In genomic region chr7:75847489-75847888, GRCm38 (mm10) we compare ENCODE assay signal across 9 mouse cellular contexts. TPM values are rescaled to one million over a fixed set of nuclear protein-coding genes. Genes with fewer than 3 reads are reported as not detected.
A peak's percentile ranks its signal among the peaks of the same experiment; 100 is the strongest.
DNase-seq lines count a peak whose midpoint lies in the region; ATAC-seq and TF ChIP-seq lines count a peak whose summit lies in the region.
"Had no signal": no experiment of that assay in that cellular context is flagged by ENCODE, and none has a peak within 500 bp of the region (broad histone marks: within the 10 kb centered on the region; RNA-seq: fewer than 3 reads in every experiment).

No protein-coding gene starts in this region.

- no peak for DNase-seq in heart, postnatal 4 days
- no peak for DNase-seq in spleen, postnatal 36 days (ENCODE audit: low spot score in 2 of 2)
- no peak for DNase-seq in urinary bladder, postnatal 25 days (ENCODE audit: low spot score)
- DNase-seq in thymus, adult 2 months: no peak

- peak overlapping the region; percentile 47; the same call in 1 of the 2 replicates for H3K27ac ChIP-seq in heart, embryonic 16.5 days (ENCODE audit: low read length)
- no peak overlapping the region for H3K27ac ChIP-seq in brown adipose tissue, adult 24 weeks (replicated peaks; ENCODE audit: low read depth, low read length)
- H3K27ac ChIP-seq in hindbrain, embryonic 15.5 days (replicated peaks): peak overlapping the region; percentile 63
- H3K27ac ChIP-seq in midbrain, embryonic 15.5 days: peak overlapping the region; percentile 52; the same call in 1 of the 2 replicates
- no peak overlapping the region for H3K27ac ChIP-seq in thymus, adult 2 months (ENCODE audit: control insufficient read depth, insufficient read depth, low read length)

- peak overlapping the region; percentile 69 for H3K9ac ChIP-seq in heart, embryonic 16.5 days (ENCODE audit: low read length)
- H3K9ac ChIP-seq in hindbrain, embryonic 15.5 days: peak overlapping the region; percentile 37; the same call in 1 of the 2 replicates
- peak overlapping the region; percentile 68 for H3K9ac ChIP-seq in midbrain, embryonic 15.5 days

- H3K4me1 ChIP-seq in heart, embryonic 16.5 days (ENCODE audit: control insufficient read depth, insufficient read depth, low read length): peaks cover 15% of the 10 kb centered on the region
- H3K4me1 ChIP-seq in brown adipose tissue, adult 24 weeks (ENCODE audit: control insufficient read depth, insufficient read depth, insufficient read length, low read length): peaks cover 12% of the 10 kb centered on the region
- peaks cover 38% of the 10 kb centered on the region for H3K4me1 ChIP-seq in hindbrain, embryonic 15.5 days (replicated peaks)
- peaks cover 34% of the 10 kb centered on the region for H3K4me1 ChIP-seq in midbrain, embryonic 15.5 days
- peaks cover 20% of the 10 kb centered on the region for H3K4me1 ChIP-seq in thymus, adult 2 months (replicated peaks; ENCODE audit: control insufficient read depth, insufficient read depth, low read length)

- H3K27me3 ChIP-seq in heart, embryonic 16.5 days (ENCODE audit: control insufficient read depth, insufficient read depth, low read length): no peaks in the 10 kb centered on the region
- H3K27me3 ChIP-seq in hindbrain, embryonic 15.5 days: no peaks in the 10 kb centered on the region
- no peaks in the 10 kb centered on the region for H3K27me3 ChIP-seq in midbrain, embryonic 15.5 days (replicated peaks)
- no peaks in the 10 kb centered on the region for H3K27me3 ChIP-seq in thymus, adult 2 months (ENCODE audit: control insufficient read depth, insufficient read depth, low read length)
- H3K27me3 ChIP-seq: Patski had no signal

- TF ChIP-seq CTCF in thymus, adult 2 months (IDR thresholded peaks at IDR 0.05; ENCODE audit: borderline replicate concordance, control insufficient read depth, extremely low read depth, insufficient read depth, low read length, poor library complexity): no peak

- no peak for TF ChIP-seq POLR2A in thymus, adult 2 months (IDR thresholded peaks at IDR 0.05; ENCODE audit: control insufficient read depth, extremely low read depth, insufficient read depth, low read length, poor library complexity)

- no peaks in the 10 kb centered on the region for H3K36me3 ChIP-seq in heart, embryonic 16.5 days (ENCODE audit: control insufficient read depth, insufficient read depth)
- H3K36me3 ChIP-seq in hindbrain, embryonic 15.5 days: no peaks in the 10 kb centered on the region
- H3K36me3 ChIP-seq in midbrain, embryonic 15.5 days (replicated peaks): no peaks in the 10 kb centered on the region
- no peaks in the 10 kb centered on the region for H3K36me3 ChIP-seq in thymus, adult 2 months (ENCODE audit: control insufficient read depth, insufficient read depth, low read length)

- WGBS in heart, embryonic 16.5 days: 11% methylated on average over 6 of the region's 6 CpGs
- WGBS in hindbrain, embryonic 15.5 days: 19% methylated on average over 6 of the region's 6 CpGs
- 12% methylated on average over 6 of the region's 6 CpGs for WGBS in midbrain, embryonic 15.5 days
- WGBS in thymus, adult 2 months: 22% methylated on average over 6 of the region's 6 CpGs

- peak overlapping the region; percentile 73 for H3K4me3 ChIP-seq in heart, embryonic 16.5 days (ENCODE audit: low read length)
- H3K4me3 ChIP-seq in brown adipose tissue, adult 24 weeks (ENCODE audit: insufficient read depth, low read depth, low read length): peak overlapping the region; percentile 60; the same call in 1 of the 2 replicates
- H3K4me3 ChIP-seq in hindbrain, embryonic 15.5 days: peak overlapping the region; percentile 97
- peak overlapping the region; percentile 77 for H3K4me3 ChIP-seq in midbrain, embryonic 15.5 days
- no peak overlapping the region for H3K4me3 ChIP-seq in thymus, adult 2 months (ENCODE audit: control insufficient read depth, insufficient read depth, low read length)

- H3K4me2 ChIP-seq in heart, embryonic 16.5 days (ENCODE audit: low read depth, low read length): peak overlapping the region; percentile 63
- H3K4me2 ChIP-seq in hindbrain, embryonic 15.5 days: peak overlapping the region; percentile 94
- H3K4me2 ChIP-seq in midbrain, embryonic 15.5 days: peak overlapping the region; percentile 77

- no peak for ATAC-seq in heart, embryonic 16.5 days (replicated peaks; ENCODE audit: extremely low read depth, insufficient read depth, low FRiP score)
- ATAC-seq in hindbrain, embryonic 15.5 days (ENCODE audit: low FRiP score, low read depth): no peak
- ATAC-seq in midbrain, embryonic 15.5 days (replicated peaks): 0 out of 2 replicates have a peak, but pooled peaks have one; percentile 1

- H3K9me3 ChIP-seq in heart, embryonic 16.5 days (replicated peaks; ENCODE audit: control insufficient read depth, low read length): no peaks in the 10 kb centered on the region
- no peaks in the 10 kb centered on the region for H3K9me3 ChIP-seq in hindbrain, embryonic 15.5 days
- no peaks in the 10 kb centered on the region for H3K9me3 ChIP-seq in midbrain, embryonic 15.5 days

RNA-seq across cellular contexts. Expression of gene Klhl25, which starts 0.6 kb away (rescaled TPM):
- 9.1 and 10.9 TPM in 2 replicates for polyA plus RNA-seq in heart, embryonic 16.5 days (2015; fragmentation: Nextera tagmentation; extraction: Ambion mirVana)
- 10 to 100 TPM in 1 of 2 experiments, 1 to 10 TPM in 1; 9.6 to 12.2 TPM for total RNA-seq in heart, postnatal 4 days (2021)
- polyA plus RNA-seq in brown adipose tissue, adult 24 weeks (2012; ENCODE audit: insufficient read depth, insufficient read length, missing spikeins): 4.7 and 8.6 TPM in 2 replicates
- 26.9 and 32.6 TPM in 2 replicates for polyA plus RNA-seq in hindbrain, embryonic 15.5 days (2015; fragmentation: Nextera tagmentation; extraction: Ambion mirVana)
- polyA plus RNA-seq in midbrain, embryonic 15.5 days (2015; fragmentation: Nextera tagmentation; extraction: Ambion mirVana): 24.5 and 28.8 TPM in 2 replicates
- 24.5 and 29.7 TPM in 2 replicates for polyA plus RNA-seq in thymus, adult 2 months (2012; rRNA removed)

Comparison
In these comparisons a context has a peak if more than half of its experiments do, and no peak if none do; other contexts are left out.
1. H3K27ac ChIP-seq: peak in heart, embryonic 16.5 days (single experiment), hindbrain, embryonic 15.5 days (single experiment) and midbrain, embryonic 15.5 days (single experiment); none in brown adipose tissue, adult 24 weeks (single experiment) and thymus, adult 2 months (single experiment).
2. Peak in every context shown above with its lines, with median percentiles within 50 percentile points of each other: H3K4me2 ChIP-seq and H3K9ac ChIP-seq.